Mouse (Mus musculus): Measurements from ENCODE around the gene Trim30a.

DNA sequence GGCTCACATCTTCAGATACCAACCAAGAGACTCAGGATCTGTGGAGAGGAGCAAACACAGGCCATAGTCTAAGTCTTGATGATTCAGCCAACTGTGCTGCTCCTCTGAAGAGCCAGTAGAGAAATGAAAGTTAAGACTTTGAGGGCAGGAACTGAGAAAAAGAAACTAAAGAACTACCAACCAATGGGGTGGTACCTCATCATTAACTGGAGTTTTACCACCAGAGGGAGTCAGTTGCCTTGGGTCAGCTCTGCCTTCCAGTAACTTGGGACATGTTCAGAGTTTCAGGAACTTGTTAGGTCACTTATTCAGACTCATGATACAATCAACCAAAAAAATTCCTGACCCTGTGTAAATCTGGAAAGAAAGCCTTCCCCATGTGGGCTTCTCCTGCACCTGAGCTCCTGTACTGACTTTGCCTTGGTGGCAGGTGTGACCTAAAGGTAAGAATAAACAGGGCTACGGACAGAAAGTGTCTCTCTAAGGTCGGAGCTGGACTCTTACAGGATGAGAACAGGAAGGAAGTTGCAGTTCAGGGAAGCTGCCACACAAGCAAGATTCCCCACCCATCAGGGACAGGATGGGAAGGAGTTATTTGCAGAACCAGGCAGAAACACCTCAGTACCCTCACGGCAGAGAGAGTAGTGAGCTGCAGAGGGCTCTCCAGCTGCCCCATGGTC, at the start of gene Trim30a:
- TF ChIP-seq TAL1 (conservative IDR thresholded peaks at IDR 0.05; ENCODE audit: low read depth, low read length) (no peak), CTCF (IDR thresholded peaks at IDR 0.05; ENCODE audit: low read depth, low read length) (no peak), GATA1 (IDR thresholded peaks at IDR 0.05; ENCODE audit: borderline replicate concordance, low read length) (no peak), GATA2 (IDR thresholded peaks at IDR 0.05; ENCODE audit: borderline replicate concordance, low read depth, low read length) (no peak)
